1 mouse cellular context compared by ENCODE assay signal in the genomic region with DNA sequence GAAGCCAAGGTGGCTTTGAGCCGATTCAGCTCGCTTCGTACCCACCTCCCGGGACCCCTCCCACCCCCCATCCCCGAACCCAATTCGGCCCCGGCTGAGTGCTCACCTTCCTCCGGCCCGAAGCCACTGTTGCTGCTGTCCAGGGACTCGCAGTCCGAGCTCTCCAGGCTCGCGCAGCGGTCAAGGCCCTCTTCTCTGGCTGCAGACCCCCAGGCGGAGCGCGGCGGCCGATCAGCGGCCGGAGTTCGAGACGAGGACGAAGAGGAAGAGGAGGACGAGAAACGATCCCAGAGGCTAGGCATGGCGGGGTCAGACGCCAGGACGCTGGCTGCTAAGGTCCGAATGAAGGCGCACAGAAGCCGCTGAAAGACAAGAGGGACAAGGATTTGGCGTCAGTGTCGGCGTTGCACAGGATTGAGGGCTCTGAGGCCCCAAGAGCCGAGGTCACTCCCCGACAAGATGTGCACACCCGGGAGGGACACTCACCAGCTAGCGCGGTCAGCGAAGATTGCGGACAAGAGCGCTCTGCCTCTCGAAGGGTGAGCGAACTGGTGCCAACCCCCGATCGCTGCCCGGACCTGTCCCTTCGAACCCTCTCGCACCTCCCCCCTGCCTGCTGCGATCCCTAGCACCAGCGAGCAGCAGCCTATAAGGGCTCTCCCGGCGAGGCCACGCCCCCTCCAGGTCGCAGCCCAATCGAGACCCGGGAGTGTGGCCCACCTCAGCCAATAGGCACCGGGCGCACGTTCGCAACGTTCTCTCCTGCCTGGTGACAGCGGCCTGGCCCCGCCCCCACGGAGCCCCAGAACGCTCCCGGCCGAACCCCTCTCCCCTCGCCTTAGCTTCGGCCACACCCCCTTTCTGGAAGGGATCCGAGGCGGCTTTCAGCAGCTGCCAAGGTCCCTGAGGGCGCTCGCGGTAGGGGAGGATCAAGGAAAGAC.
TF ChIP-seq lines count a peak whose summit lies in the region.

A gene (minus strand): TSS at position 624 of the 941 bp plus-strand sequence.

TF ChIP-seq in CH12.LX, 34 proteins besides CTCF, POLR2A, EP300 and RAD21 (continued from another document):
- TF ChIP-seq MAZ (IDR thresholded peaks at IDR 0.05; ENCODE audit: low read depth, low read length) (peak; percentile 52; the same call in 1 of the 2 replicates), MYC (IDR thresholded peaks at IDR 0.05; ENCODE audit: low read depth, low read length) (no peak), POLR2AphosphoS2 (IDR thresholded peaks at IDR 0.05; ENCODE audit: low read depth, low read length) (peak; percentile 98), MAFK (IDR thresholded peaks at IDR 0.05; ENCODE audit: insufficient replicate concordance, low read length) (no peak), NELFE (IDR thresholded peaks at IDR 0.05; ENCODE audit: low read depth, low read length) (peak; percentile 100), SIN3A (IDR thresholded peaks at IDR 0.05; ENCODE audit: low read length) (peak; percentile 31; the same call in 1 of the 2 replicates), TCF12 (IDR thresholded peaks at IDR 0.05; ENCODE audit: low read depth, low read length) (peak; percentile 91), JUN (IDR thresholded peaks at IDR 0.05; ENCODE audit: insufficient read depth, low read depth, low read length) (no peak), MAX (IDR thresholded peaks at IDR 0.05; ENCODE audit: low read length) (peak; percentile 7; the same call in 1 of the 2 replicates), PAX5 (IDR thresholded peaks at IDR 0.05; ENCODE audit: low read length) (no peak), RCOR1 (conservative IDR thresholded peaks at IDR 0.05; ENCODE audit: low read depth, low read length) (no peak), UBTF (IDR thresholded peaks at IDR 0.05; ENCODE audit: low read depth, low read length) (no peak), KAT2A (IDR thresholded peaks at IDR 0.05; ENCODE audit: insufficient replicate concordance, low read length) (0 out of 2 replicates have a peak, but pooled peaks have one; percentile 10), ZMIZ1 (IDR thresholded peaks at IDR 0.05; ENCODE audit: low read depth, low read length) (peak; percentile 100), NRF1 (IDR thresholded peaks at IDR 0.05; ENCODE audit: low read depth, low read length) (0 out of 2 replicates have a peak, but pooled peaks have one; percentile 13), CHD2 (IDR thresholded peaks at IDR 0.05; ENCODE audit: low read length) (peak; percentile 66), TBP (conservative IDR thresholded peaks at IDR 0.05; ENCODE audit: low read depth, low read length) (peak; percentile 97), MXI1 (IDR thresholded peaks at IDR 0.05; ENCODE audit: low read depth, low read length) (peak; percentile 8; the same call in 1 of the 2 replicates), CHD1 (IDR thresholded peaks at IDR 0.05; ENCODE audit: low read depth, low read length) (peak; percentile 92), USF1 (IDR thresholded peaks at IDR 0.05; ENCODE audit: low read depth, low read length) (peak; percentile 28), MEF2A (IDR thresholded peaks at IDR 0.05; ENCODE audit: borderline replicate concordance, low read depth, low read length) (peak; percentile 26; the same call in 1 of the 2 replicates), ELF1 (IDR thresholded peaks at IDR 0.05; ENCODE audit: low read depth, low read length) (no peak)
